Comparison of ENCODE assay signal across 8 mouse cellular contexts in the genomic region with DNA sequence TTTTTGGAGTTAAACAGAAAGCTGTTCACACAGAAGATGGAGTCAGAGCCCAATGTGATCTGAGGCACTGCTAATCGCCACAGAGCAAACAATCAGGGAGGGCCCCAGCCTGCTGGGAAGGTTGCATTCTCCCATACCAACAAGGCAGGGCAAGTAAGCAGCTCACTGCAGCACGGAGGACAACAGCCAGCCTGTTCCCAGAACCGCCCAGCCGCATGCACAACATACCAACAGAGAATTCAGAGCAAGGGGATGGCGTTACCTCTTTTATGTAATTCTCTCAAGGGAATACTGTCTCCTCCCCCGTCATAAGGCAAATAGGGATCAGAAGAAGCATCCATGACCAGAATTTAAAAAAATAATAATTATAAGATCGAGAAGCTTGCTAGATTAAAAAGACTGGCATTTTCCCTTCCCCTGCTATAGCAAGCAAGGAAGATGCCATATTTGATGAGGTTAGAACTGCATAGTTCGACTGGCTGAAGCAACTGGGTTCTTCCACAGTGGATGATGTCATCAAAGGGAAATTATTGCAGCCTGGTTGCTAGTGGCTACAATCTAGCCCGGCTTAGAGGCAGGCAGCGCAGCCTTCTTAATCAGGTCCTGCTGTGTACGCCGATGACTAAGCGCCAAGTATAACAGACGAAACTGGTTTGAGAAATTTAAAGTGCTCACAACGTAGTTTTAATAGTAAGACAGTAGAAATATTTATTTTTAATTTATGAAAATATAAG. TPM values are rescaled to one million over a fixed set of nuclear protein-coding genes. Genes with fewer than 3 reads are reported as not detected.
DNase-seq lines count a peak whose midpoint lies in the region; ATAC-seq and TF ChIP-seq lines count a peak whose summit lies in the region.

No protein-coding gene starts in this region.

- no peaks in the 10 kb centered on the region for H3K9me3 ChIP-seq in hindbrain, postnatal 0 days (ENCODE audit: low read length)

- peak; percentile 43 to 47 for DNase-seq in adrenal gland, adult 18-20 months (ENCODE audit: low spot score in 2 of 2)
- peak; percentile 94 for DNase-seq in embryo, embryonic 10 days (ENCODE audit: low spot score)
- peak; percentile 41 to 63 for DNase-seq in gastrocnemius, adult 8-10 months (ENCODE audit: low spot score in 2 of 2)
- peak; percentile 95 for DNase-seq in hindbrain, postnatal 0 days (ENCODE audit: low spot score)
- peak; percentile 61 to 76 for DNase-seq in left cerebral cortex, adult 18-20 months (ENCODE audit: low spot score in 2 of 2)
- DNase-seq in lung, postnatal 4 days, result peak; percentile 55 to 63
- peak; percentile 87 for DNase-seq in right cerebral cortex, adult 18-20 months
- DNase-seq in thymus, adult 2 months, result no peak

- WGBS in hindbrain, postnatal 0 days, result under 1% methylated on average over 15 of the region's 15 CpGs
- WGBS in thymus, adult 2 months, result 78% methylated on average over 15 of the region's 15 CpGs

- peak overlapping the region; percentile 65 for H3K9ac ChIP-seq in hindbrain, postnatal 0 days (replicated peaks; ENCODE audit: low read length)

- H3K4me3 ChIP-seq in hindbrain, postnatal 0 days (ENCODE audit: low read length), result peak overlapping the region; percentile 43
- no peak overlapping the region for H3K4me3 ChIP-seq in thymus, adult 2 months (ENCODE audit: control insufficient read depth, insufficient read depth, low read length)

- no peaks in the 10 kb centered on the region for H3K36me3 ChIP-seq in hindbrain, postnatal 0 days (ENCODE audit: insufficient read depth, low read length)
- no peaks in the 10 kb centered on the region for H3K36me3 ChIP-seq in thymus, adult 2 months (ENCODE audit: control insufficient read depth, insufficient read depth, low read length)

- H3K4me2 ChIP-seq in hindbrain, postnatal 0 days (ENCODE audit: low read depth, low read length), result peak overlapping the region; percentile 60

- H3K4me1 ChIP-seq in hindbrain, postnatal 0 days (ENCODE audit: insufficient read depth, low read length), result peaks cover 4% of the 10 kb centered on the region; the same call in 1 of the 2 replicates
- no peaks in the 10 kb centered on the region for H3K4me1 ChIP-seq in thymus, adult 2 months (replicated peaks; ENCODE audit: control insufficient read depth, insufficient read depth, low read length)

- ATAC-seq in hindbrain, postnatal 0 days, result peak; percentile 98

- no peak for TF ChIP-seq CTCF in hindbrain, postnatal 0 days (IDR thresholded peaks at IDR 0.05; ENCODE audit: low read depth)
- TF ChIP-seq CTCF in thymus, adult 2 months (IDR thresholded peaks at IDR 0.05; ENCODE audit: borderline replicate concordance, control insufficient read depth, extremely low read depth, insufficient read depth, low read length, poor library complexity), result no peak

- no peak for TF ChIP-seq POLR2A in thymus, adult 2 months (IDR thresholded peaks at IDR 0.05; ENCODE audit: control insufficient read depth, extremely low read depth, insufficient read depth, low read length, poor library complexity)

- peak overlapping the region; percentile 94 for H3K27ac ChIP-seq in hindbrain, postnatal 0 days
- H3K27ac ChIP-seq in thymus, adult 2 months (ENCODE audit: control insufficient read depth, insufficient read depth, low read length), result no peak overlapping the region

- H3K27me3 ChIP-seq in hindbrain, postnatal 0 days (ENCODE audit: insufficient read depth, low read length), result no peaks in the 10 kb centered on the region
- H3K27me3 ChIP-seq in thymus, adult 2 months (ENCODE audit: control insufficient read depth, insufficient read depth, low read length), result no peaks in the 10 kb centered on the region

RNA-seq across cellular contexts. Expression of a gene that starts 28.7 kb away (rescaled TPM):
- total RNA-seq in adrenal gland, adult 18-20 months (2021), result 10 to 100 TPM; 34.3 to 43.4 TPM
- 10 to 100 TPM; 34.5 to 37.8 (median 35.6) TPM for total RNA-seq in gastrocnemius, adult 8-10 months (2022)
- total RNA-seq in hindbrain, postnatal 0 days (2014; rRNA removed), result 85.9 and 87.7 TPM in 2 replicates
- polyA plus RNA-seq in hindbrain, postnatal 0 days (2015; fragmentation: Nextera tagmentation; extraction: Ambion mirVana), result 77.4 and 84.8 TPM in 2 replicates
- total RNA-seq in left cerebral cortex, adult 18-20 months (2021), result 100 to 1,000 TPM; 122 to 128 TPM
- 16.3 and 17.2 TPM in 2 replicates for polyA plus RNA-seq in thymus, adult 2 months (2012; rRNA removed)

RNA-seq across cellular contexts. Expression of a gene that starts 38.5 kb away (rescaled TPM):
- 10 to 100 TPM; 11.9 to 16.2 TPM for total RNA-seq in adrenal gland, adult 18-20 months (2021)
- total RNA-seq in gastrocnemius, adult 8-10 months (2022), result 1 to 10 TPM; 2.7 to 4.8 (median 3.7) TPM
- total RNA-seq in hindbrain, postnatal 0 days (2014; rRNA removed), result 8.0 and 19.0 TPM in 2 replicates
- 21.9 and 23.9 TPM in 2 replicates for polyA plus RNA-seq in hindbrain, postnatal 0 days (2015; fragmentation: Nextera tagmentation; extraction: Ambion mirVana)
- 10 to 100 TPM; 26.9 to 30.6 TPM for total RNA-seq in left cerebral cortex, adult 18-20 months (2021)
- polyA plus RNA-seq in thymus, adult 2 months (2012; rRNA removed), result 8.0 and 9.4 TPM in 2 replicates
